Mouse (Mus musculus): Measurements from ENCODE around the gene Slc12a1.

Gene Slc12a1

GRCm38 (mm10) chr2:125259230-125260120 lies 107.2 kb downstream of the Slc12a1 start:
- no peak for DNase-seq

- DNase-seq = no peak
Observed at GRCm38 (mm10) chr2:125260326-125260725, 108.0 kb downstream of the Slc12a1 start.

- no peak for DNase-seq
Observed at GRCm38 (mm10) chr2:125263056-125263455, 110.8 kb downstream of the Slc12a1 start.

GRCm38 (mm10) chr2:125263753-125264152 lies 111.4 kb downstream of the Slc12a1 start:
- DNase-seq = no peak

- DNase-seq = no peak
Observed at GRCm38 (mm10) chr2:125268876-125269275, 116.6 kb downstream of the Slc12a1 start.

GRCm38 (mm10) chr2:125275617-125276016 lies 123.3 kb downstream of the Slc12a1 start:
- DNase-seq = no peak

GRCm38 (mm10) chr2:125276692-125277091 lies 124.4 kb downstream of the Slc12a1 start:
- DNase-seq = no peak

GRCm38 (mm10) chr2:125278474-125278873 lies 126.2 kb downstream of the Slc12a1 start:
- no peak for DNase-seq

Data from cerebellum, adult 9-11 months (tissue).